Mouse (Mus musculus) ovary, postnatal 14 days (tissue): ENCODE measurements around the gene Acp7.

ENCODE experiments used
- DNase-seq: peaks from one replicate; pipeline ENCODE4 v3.0.0; 2022; ENCODE audit warnings: low spot score

Gene Acp7

GRCm38 (mm10) chr7:28576271-28576914 lies 54.7 kb downstream of the Acp7 start:
- peak; percentile 73 for DNase-seq

- no peak for DNase-seq
Observed at GRCm38 (mm10) chr7:28575597-28575996, 55.5 kb downstream of the Acp7 start.

DNA sequence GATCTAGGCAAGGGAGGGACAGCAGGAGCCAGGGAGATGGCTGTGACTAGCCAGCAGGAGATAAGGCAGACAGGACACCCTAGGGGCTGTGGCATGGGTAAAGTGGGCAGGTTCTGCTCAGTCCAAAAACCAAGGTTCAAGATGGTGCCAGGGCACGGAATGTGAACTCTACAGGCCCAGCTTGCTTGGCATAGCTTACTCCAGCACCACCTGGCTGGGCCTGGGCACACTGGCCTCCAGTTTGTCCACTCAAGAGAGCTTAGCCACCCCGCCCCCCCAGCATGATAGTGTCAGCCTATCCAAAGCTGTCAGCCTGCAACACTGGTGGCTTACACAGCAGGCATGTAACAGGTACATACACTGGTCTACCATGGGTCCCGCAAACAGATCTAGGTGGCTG lies 57.9 kb downstream of the Acp7 start:
- no peak for DNase-seq

DNA sequence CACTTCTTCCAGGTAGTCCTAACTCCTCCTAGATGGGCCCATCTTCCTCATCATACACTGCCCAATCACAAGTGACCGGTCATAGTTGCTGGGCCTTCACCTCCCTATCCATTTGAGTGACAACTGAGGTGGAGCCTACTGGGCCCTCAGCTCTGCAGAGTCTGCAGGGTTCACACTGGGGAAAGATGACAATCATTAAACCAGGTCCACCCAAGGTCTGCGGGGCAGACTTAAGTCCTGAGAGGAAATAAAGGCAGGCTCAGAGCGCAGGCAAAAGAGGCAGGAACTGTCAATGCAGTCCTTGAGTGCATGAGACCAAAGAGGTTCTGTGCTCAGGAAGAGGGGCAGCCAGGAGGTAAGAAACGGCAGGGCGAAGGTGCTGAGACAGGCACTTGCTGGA lies 58.4 kb downstream of the Acp7 start:
- DNase-seq: no peak

DNA sequence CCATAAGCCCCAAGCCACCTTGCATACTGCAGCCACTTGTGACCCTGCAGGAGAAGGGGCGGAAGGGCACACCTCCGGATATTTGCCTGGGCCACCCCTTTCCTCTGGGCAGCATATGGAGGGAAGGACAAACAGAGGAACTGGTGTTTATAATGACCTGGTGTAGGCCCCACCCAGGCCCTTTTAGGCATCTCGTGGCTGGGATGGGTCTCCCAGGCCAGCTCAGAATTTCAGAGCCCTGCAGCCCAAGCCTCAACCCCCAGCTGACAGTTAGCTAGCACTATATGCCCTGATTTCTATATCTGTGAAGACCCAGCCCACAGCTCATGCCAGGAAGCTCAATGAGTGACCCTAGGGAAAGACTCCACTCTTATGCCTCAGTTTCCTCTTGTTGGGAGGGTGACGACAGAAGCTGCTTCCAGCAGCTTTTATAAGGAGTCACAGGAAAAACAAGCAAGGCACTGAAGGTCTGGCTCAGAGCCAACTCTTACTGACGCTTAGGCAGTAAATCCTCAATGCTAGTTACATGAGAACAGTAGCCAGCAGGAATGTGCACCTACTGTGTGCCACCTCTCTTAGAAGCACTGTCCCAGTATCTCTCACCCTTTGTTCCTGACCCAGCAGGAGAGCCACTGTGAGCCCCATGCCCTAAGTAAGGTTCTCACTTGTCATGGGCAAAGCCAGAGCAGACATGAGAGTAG lies 60.0 kb downstream of the Acp7 start:
- DNase-seq: no peak

GRCm38 (mm10) chr7:28570291-28570981 lies 60.7 kb downstream of the Acp7 start:
- peak; percentile 73 for DNase-seq

DNA sequence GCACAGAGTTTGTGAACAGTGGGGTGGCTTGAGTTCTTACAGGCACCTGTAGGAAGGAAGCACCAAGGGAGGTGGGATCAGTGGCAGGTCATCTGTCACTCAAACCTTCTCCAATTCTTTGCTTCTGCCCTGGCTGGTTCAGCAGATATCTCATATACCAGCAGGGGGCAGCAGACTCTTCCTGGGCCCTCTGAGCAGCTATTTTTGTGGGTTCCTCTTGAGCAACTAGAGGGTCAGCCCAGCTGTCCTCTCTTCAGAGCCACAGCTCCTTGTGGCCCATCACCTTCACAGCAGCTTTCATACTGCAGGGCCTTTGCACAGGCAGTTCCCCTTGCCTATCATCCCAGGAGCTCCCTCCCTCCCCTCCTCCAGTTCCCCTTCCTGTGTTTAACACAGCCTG lies 62.9 kb downstream of the Acp7 start:
- peak; percentile 53 for DNase-seq

- DNase-seq: no peak
Observed at GRCm38 (mm10) chr7:28567539-28567938, 63.6 kb downstream of the Acp7 start.

- no peak for DNase-seq
Observed at GRCm38 (mm10) chr7:28565407-28565806, 65.7 kb downstream of the Acp7 start.

GRCm38 (mm10) chr7:28562951-28563350 lies 68.2 kb downstream of the Acp7 start:
- no peak for DNase-seq

- DNase-seq: no peak
Observed at GRCm38 (mm10) chr7:28562371-28562770, 68.8 kb downstream of the Acp7 start.

GRCm38 (mm10) chr7:28561967-28562366 lies 69.2 kb downstream of the Acp7 start:
- DNase-seq: no peak

GRCm38 (mm10) chr7:28560856-28561255 lies 70.3 kb downstream of the Acp7 start:
- no peak for DNase-seq

DNA sequence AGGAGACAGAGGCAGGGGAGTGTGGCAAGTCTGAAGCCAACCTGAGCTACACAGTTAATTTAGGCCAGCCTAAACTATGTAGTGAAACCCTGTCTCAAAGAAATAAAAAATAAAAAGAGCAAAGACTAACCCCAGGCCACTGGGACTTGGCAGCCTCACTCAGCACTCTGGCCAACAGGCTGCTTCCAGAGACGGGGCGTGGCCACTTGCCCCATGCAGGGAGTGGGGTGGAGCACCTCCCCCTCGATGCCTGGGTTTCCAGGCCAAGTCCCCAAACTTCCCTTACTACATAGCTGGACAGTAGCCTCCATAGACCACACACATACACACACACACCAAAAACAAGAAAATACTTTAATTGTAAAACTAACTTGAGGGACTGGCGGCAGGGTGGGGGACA lies 72.6 kb downstream of the Acp7 start:
- DNase-seq: no peak

DNA sequence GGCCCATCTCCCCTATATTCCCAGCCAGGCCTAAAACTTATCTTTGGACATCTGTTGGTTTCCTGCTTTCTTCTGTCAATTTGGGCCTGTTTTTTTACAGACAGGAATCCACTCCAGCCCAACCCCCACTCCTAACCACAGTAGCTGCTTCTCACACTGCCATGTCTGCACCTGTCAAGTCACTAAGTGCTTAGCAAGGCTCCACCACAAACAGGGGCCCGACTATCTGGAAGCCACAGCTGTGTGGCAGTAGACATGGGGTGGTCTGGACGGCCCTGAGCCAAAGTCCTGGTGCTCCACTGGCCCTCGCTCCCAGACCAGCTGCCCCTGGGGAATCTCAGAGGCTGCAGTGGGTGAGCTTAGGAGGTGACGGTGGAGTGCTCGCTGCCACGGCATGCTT lies 73.4 kb downstream of the Acp7 start:
- DNase-seq: no peak
